Mouse (Mus musculus) Patski (cell line): ENCODE results near the gene Gp6. TPM values are rescaled to one million over a fixed set of nuclear protein-coding genes. Genes with fewer than 3 reads are reported as not detected.

Experiments used
- ATAC-seq: fragments of 100-300 bp; one replicate; pipeline ENCODE4 v1.8.0; 2021
- CTCF ChIA-PET: fragments of 350-600 bp; sonication (Branson Sonifier 250); formaldehyde crosslinking; loops from one replicate; lab custom pipeline; 2022; ENCODE audit warnings: inconsistent platforms; lab: Charles Lee
- POLR2A ChIA-PET: fragments of 350-600 bp; sonication (Branson Sonifier 250); formaldehyde crosslinking; loops from one replicate; lab custom pipeline; 2022; ENCODE audit warnings: antibody characterized with exemption, inconsistent platforms; lab: Charles Lee
- DNase-seq: peaks from one replicate; pipeline ENCODE4 v3.0.0-alpha.2; 2011; ENCODE audit warnings: low read depth, low spot score
- H3K27me3 ChIP-seq: fragments of 371-371 bp; one replicate; pipeline ENCODE4 v1.5.1; 2021
- CTCF ChIP-seq: fragments of 100-300 bp; IDR thresholded peaks from one replicate; pipeline ENCODE4 v1.5.1; 2021
- in situ Hi-C: fragments of 300-500 bp; cut with MboI; formaldehyde crosslinking; loops from 3 replicates; pipeline ENCODE4 v1.11.1; 2018; ENCODE audit warnings: low pct_unique_long_range_greater_than_20kb, mixed read lengths
- polyA plus RNA-seq: library from polyadenylated mRNA; unstranded; gene quantifications from one replicate; pipeline ENCODE4 v1.2.3, GENCODE M21; 2021

The Gp6 gene
- not detected for polyA plus RNA-seq

DNA sequence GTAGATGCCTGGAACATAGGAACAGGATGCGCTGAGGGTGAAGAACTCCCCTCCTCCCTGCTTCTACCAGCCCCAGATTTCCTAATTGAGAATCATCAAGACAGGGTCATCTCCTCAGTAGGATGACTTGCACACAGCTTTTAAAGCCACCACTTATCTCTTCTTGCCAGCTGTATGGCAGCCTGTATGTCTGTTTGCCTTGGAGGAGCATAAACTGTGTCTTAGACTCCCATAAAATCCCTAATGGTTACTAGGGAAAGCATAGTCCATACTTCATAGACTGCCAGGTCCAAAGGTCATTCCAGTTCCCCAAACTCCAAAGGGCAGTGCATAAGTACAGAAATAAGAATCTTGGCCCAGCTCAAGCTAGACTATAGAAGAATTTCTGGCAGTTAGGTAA lies at the start of gene Gp6:
Gp6 (minus strand) TSS at position 15 of the 400 bp plus-strand sequence.
- DNase-seq (no peak), ATAC-seq (no peak)
- ChIA-PET POLR2A (no interaction called here), CTCF (no interaction called here)
- TF ChIP-seq CTCF, result no peak
- in situ Hi-C loops, result no loop called here
- H3K27me3 ChIP-seq, result peaks cover 13% of the 10 kb centered on the region

DNA sequence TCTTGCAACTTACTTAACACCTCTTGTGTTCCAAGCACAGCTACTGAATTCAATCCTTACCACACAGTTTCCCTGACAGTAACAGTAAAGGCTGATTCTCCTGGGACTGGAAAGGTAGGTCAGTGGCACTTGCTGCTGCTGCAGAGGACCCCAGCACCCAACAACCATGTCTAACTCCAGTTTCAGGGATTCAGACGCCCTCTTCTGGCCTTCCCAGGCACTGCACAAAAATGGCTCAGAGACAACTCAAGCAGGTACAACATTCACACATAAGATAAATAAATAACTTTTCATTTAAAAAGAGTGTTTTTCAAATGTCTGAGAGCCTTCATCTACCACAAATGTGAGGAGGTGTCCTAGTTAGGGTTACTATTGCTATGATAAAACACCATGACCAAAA lies 49.6 kb upstream of the Gp6 start:
- H3K27me3 ChIP-seq, result peaks cover 3% of the 10 kb centered on the region
- CTCF ChIA-PET, result no interaction called here
- in situ Hi-C loops, result loop anchor here (25.0 kb wide), 1 partner anchor 1160 kb away; the partner anchor contains the start of genes Myadm and Prkcg
- no peak for TF ChIP-seq CTCF
- ATAC-seq, result no peak
- DNase-seq, result no peak
- POLR2A ChIA-PET, result no interaction called here

DNA sequence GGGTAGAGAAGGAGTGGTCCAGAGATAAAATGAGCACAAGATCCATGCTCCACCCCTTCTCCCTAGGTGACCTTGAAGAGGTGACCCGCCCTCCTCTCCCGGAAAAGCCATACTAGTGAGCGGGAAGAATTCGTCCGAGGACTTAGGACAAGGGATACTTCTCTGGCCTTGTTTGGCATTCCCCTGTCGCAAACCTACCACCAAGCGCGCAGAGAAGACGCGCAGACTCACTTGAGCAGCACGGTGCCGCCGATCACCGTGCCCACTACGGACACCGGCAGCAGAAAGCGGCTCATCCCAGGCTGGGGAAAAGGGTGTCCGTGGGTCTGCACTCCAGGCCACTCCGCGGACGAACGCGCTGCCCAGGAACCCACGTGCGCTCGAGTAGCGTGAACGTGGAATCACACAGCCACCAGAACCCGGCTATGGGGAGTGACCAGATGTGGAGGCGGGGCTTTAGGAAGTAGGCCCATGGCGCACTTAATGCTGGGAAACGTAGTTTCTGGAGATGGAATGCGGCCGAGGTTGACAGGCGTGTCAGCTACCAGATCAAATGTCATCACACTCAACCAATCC lies 47.8 kb upstream of the Gp6 start, which contains the start of gene Rdh13:
Rdh13 (minus strand) TSS at position 434 of the 576 bp plus-strand sequence.
- in situ Hi-C loops, result loop anchor here (25.0 kb wide), 1 partner anchor 1158 kb away; the partner anchor contains the start of genes Myadm and Prkcg
- ChIA-PET CTCF (interaction anchor here (1.2 kb wide), 1 partner anchor 18 kb away, joined by 3 read pairs; no protein-coding TSS in a partner anchor), POLR2A (no interaction called here)
- peak; percentile 58 for DNase-seq
- H3K27me3 ChIP-seq, result no peaks in the 10 kb centered on the region
- TF ChIP-seq CTCF, result no peak
- peak; percentile 98 for ATAC-seq

- H3K27me3 ChIP-seq, result no peaks in the 10 kb centered on the region
- TF ChIP-seq CTCF, result no peak
- DNase-seq (no peak), ATAC-seq (peak; percentile 42)
- ChIA-PET CTCF (interaction anchor here (1.8 to 3.0 kb wide), 3 partner anchors 9 to 13 kb away, joined by 7 to 17 read pairs (median 11); no protein-coding TSS in a partner anchor), POLR2A (interaction anchor here (1.5 kb wide), 1 partner anchor 13 kb away, joined by 4 read pairs; no protein-coding TSS in a partner anchor)
- in situ Hi-C loops, result loop anchor here (25.0 kb wide), 1 partner anchor 1153 kb away; the partner anchor contains the start of genes Myadm and Prkcg
Observed at GRCm38 (mm10) chr7:4440549-4440948, 43.0 kb upstream of the Gp6 start.

GRCm38 (mm10) chr7:4437721-4438120 lies 40.2 kb upstream of the Gp6 start:
- in situ Hi-C loops, result loop anchor here (25.0 kb wide), 1 partner anchor 1150 kb away; the partner anchor contains the start of genes Myadm and Prkcg
- CTCF ChIA-PET, result interaction anchor here (2.1 kb wide), 1 partner anchor 10 kb away, joined by 15 read pairs; no protein-coding TSS in a partner anchor
- no peak for DNase-seq
- TF ChIP-seq CTCF, result no peak
- no peak for ATAC-seq
- H3K27me3 ChIP-seq, result no peaks in the 10 kb centered on the region
- POLR2A ChIA-PET, result no interaction called here

DNA sequence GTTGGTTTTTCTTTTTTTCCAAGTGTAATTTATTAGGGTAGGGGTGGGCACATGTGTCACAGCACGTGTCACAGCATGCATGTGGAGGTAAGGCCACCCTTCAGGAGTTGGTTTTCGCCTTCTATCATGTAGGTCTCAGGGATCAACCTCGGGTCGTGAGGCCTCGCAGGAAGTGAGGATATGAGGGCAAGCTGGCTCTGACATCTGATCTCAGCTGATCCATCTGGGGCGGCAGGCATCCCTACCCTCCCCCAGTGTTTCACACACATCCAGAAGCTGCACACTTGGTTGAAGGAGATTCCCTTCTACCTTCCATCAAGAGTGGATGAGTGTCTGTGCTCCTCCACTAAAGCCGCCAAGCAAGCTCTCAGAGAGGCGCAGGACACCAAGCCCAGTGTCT lies 34.5 kb upstream of the Gp6 start:
- ATAC-seq (no peak), DNase-seq (no peak)
- in situ Hi-C loops, result loop anchor here (25.0 kb wide), 1 partner anchor 1145 kb away; the partner anchor contains the start of genes Myadm and Prkcg
- ChIA-PET POLR2A (no interaction called here), CTCF (interaction anchor here (1.1 to 2.5 kb wide), 4 partner anchors 9 to 724 kb away, joined by 3 to 17 read pairs (median 4); no protein-coding TSS in a partner anchor)
- H3K27me3 ChIP-seq, result no peaks in the 10 kb centered on the region
- TF ChIP-seq CTCF, result no peak

DNA sequence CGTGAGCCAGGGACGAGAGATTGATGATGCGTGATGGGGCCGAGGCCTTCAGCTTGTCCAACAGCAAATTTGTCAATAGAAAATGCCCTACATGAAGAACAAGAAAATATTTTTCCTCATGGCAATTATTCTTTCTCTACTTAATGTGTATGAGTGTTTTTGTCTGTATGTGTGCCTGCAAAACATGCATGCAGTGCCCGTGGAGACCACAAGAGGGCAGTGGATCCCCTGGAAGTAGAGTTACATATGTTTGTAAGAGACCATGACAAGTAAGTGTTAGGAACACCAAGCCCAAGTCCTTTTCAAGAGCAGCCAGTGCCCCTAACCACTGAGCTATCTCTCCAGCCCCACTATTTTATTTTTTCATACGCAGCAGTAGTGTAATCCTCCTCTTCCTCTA lies 34.0 kb upstream of the Gp6 start:
- in situ Hi-C loops, result loop anchor here (25.0 kb wide), 1 partner anchor 1144 kb away; the partner anchor contains the start of genes Myadm and Prkcg
- no peaks in the 10 kb centered on the region for H3K27me3 ChIP-seq
- peak; percentile 91 for TF ChIP-seq CTCF
- ATAC-seq (no peak), DNase-seq (no peak)
- ChIA-PET CTCF (interaction anchor here (0.9 to 2.5 kb wide), 6 partner anchors 10 to 724 kb away, joined by 3 to 17 read pairs (median 4); no protein-coding TSS in a partner anchor), POLR2A (no interaction called here)

DNA sequence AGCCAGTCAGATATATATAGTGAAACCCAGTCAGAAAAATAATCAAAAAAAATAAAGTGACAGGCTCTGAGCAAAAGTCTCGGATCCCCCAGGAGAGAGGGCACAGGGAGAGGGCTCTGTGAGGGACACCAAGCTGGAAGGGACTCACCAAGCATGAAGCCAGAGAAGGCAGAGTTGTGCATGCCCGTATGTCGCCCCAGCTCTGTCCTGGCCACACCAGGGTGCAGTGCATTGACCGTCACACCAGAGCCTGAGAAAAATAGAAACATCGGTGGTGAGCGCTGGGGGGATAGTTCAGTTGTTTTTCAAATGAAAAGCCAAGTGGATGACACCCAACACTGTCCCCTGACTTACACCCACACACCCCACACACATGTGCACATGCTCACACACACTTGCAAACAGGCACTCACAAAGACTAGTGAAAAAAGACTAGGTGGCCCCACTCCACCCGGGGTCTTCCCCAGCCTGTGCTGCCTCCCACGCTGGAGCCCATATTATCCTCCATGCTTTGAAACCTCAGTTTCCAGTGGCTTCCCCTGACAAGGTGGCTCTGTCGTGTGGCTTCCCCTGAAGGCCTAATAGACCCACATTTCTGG lies 32.8 kb upstream of the Gp6 start:
- in situ Hi-C loops, result loop anchor here (25.0 kb wide), 1 partner anchor 1143 kb away; the partner anchor contains the start of genes Myadm and Prkcg
- TF ChIP-seq CTCF, result no peak
- no peaks in the 10 kb centered on the region for H3K27me3 ChIP-seq
- POLR2A ChIA-PET, result no interaction called here
- ATAC-seq (no peak), DNase-seq (no peak)
- CTCF ChIA-PET, result interaction anchor here (0.9 to 1.5 kb wide), 3 partner anchors 14 to 284 kb away, joined by 3 to 4 read pairs (median 3); no protein-coding TSS in a partner anchor

GRCm38 (mm10) chr7:4427161-4427912 lies 29.8 kb upstream of the Gp6 start:
- in situ Hi-C loops, result loop anchor here (5.0 to 25.0 kb wide), 2 partner anchors 300 to 1140 kb away; partner anchors contain the start of genes Myadm and Prkcg
- TF ChIP-seq CTCF, result peak; percentile 99
- CTCF ChIA-PET, result interaction anchor here (0.7 to 1.7 kb wide), 21 partner anchors 9 to 324 kb away, joined by 3 to 15 read pairs (median 3); partner anchors contain the start of genes Leng8, Leng9 and Rdh13
- ATAC-seq, result peak; percentile 99
- no peaks in the 10 kb centered on the region for H3K27me3 ChIP-seq
- POLR2A ChIA-PET, result interaction anchor here (0.6 to 1.6 kb wide), 2 partner anchors 14 to 734 kb away, joined by 3 to 4 read pairs; partner anchors contain the start of gene Tsen34
- DNase-seq, result peak; percentile 77

DNA sequence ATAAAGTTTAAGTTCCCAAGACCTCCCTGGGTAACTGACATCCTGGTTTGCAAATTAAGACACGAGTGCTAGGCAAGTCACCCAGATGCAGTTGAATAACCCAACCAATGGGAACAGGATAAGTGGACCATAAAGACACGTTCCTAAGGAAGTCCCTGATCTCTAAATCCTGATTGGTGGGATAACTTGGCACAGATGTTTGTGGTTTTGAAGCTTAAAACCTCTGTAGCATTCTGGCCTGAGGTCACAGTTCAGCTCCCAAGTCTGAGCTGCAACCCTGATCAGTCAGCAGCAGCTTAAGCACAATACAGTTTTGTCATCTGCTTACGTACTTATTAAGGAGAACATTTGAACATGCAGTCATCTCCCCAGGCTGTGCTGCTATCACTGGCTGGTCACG lies 22.7 kb upstream of the Gp6 start:
- H3K27me3 ChIP-seq, result no peaks in the 10 kb centered on the region
- CTCF ChIA-PET, result no interaction called here
- POLR2A ChIA-PET, result no interaction called here
- in situ Hi-C loops, result no loop called here
- DNase-seq (no peak), ATAC-seq (no peak)
- TF ChIP-seq CTCF, result no peak
